20 mouse cellular contexts compared by ENCODE assay signal in the genomic region with DNA sequence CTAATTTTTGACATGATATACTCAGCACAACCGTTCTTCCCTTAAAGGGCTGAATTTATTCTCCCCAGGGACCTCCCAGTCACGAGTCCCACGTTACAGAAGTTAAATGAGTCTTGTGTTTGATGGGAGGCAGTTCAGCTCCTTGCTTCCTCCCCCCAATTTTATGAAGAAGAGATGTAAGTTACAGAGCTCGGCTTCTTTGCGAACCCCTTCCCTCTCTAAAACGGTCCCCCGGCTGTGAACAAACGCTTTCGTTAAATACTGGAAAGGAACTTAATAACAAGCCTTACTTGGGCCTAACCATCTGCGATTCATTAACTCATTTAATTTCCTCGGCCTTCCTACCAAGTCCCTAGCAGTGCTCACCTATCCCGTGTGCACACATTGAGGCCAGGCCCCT.
"Had no signal": no experiment of that assay in that cellular context is flagged by ENCODE, and none has a peak within 500 bp of the region (broad histone marks: within the 10 kb centered on the region; RNA-seq: fewer than 3 reads in every experiment).

No protein-coding gene starts in this region.

- H3K36me3 ChIP-seq: limb, embryonic 15.5 days; midbrain, embryonic 12.5 days; midbrain, embryonic 15.5 days; neural tube, embryonic 12.5 days; stomach, embryonic 15.5 days had no signal

- H3K4me2 ChIP-seq: limb, embryonic 15.5 days; liver, embryonic 11.5 days; lung, embryonic 14.5 days; midbrain, embryonic 12.5 days; midbrain, embryonic 15.5 days; neural tube, embryonic 12.5 days; stomach, embryonic 15.5 days had no signal

- ATAC-seq: intestine, embryonic 16.5 days; liver, postnatal 0 days; lung, postnatal 0 days; midbrain, embryonic 15.5 days had no signal

- H3K9me3 ChIP-seq: limb, embryonic 15.5 days; midbrain, embryonic 12.5 days; midbrain, embryonic 15.5 days; neural tube, embryonic 12.5 days; stomach, embryonic 15.5 days had no signal

- H3K27me3 ChIP-seq: midbrain, embryonic 15.5 days; stomach, embryonic 15.5 days had no signal

- H3K9ac ChIP-seq: limb, embryonic 15.5 days; liver, embryonic 14.5 days; liver, postnatal 0 days; lung, embryonic 14.5 days; midbrain, embryonic 12.5 days; midbrain, embryonic 15.5 days; neural tube, embryonic 12.5 days; stomach, embryonic 15.5 days had no signal

- H3K27ac ChIP-seq: kidney, postnatal 0 days; layer of hippocampus, adult 2 months; left cerebral cortex, adult 2 months; limb, embryonic 15.5 days; liver, embryonic 14.5 days; macrophage; midbrain, embryonic 12.5 days; midbrain, embryonic 15.5 days; neural tube, embryonic 12.5 days; stomach, embryonic 15.5 days had no signal

- DNase-seq: kidney, adult 2 months; kidney, postnatal 25 days; layer of hippocampus, adult 9-11 months; layer of hippocampus, postnatal 36 days; liver, postnatal 0 days; lung, embryonic 14.5 days; thymus, postnatal 25 days had no signal

- H3K4me1 ChIP-seq: midbrain, embryonic 12.5 days; stomach, embryonic 15.5 days had no signal

- H3K4me3 ChIP-seq: layer of hippocampus, adult 2 months; left cerebral cortex, adult 2 months; limb, embryonic 15.5 days; midbrain, embryonic 12.5 days; midbrain, embryonic 15.5 days; neural tube, embryonic 12.5 days; stomach, embryonic 15.5 days had no signal
